Mouse (Mus musculus) bone marrow, adult 2 months (tissue): Measurements from ENCODE around the gene Ppp2r1b.

Experiments used
- CTCF ChIP-seq: fragments of 200-500 bp; IDR thresholded peaks from 2 replicates; pipeline ENCODE4 v1.5.1; 2011; ENCODE audit warnings: low read length, control low read depth; ENCODE audit not compliant: control insufficient read depth, insufficient read depth
- POLR2A ChIP-seq: fragments of 200-500 bp; IDR thresholded peaks from 2 replicates; pipeline ENCODE4 v1.6.1; 2011; ENCODE audit warnings: low read depth, mild to moderate bottlenecking, control low read depth, low read length, borderline replicate concordance; ENCODE audit not compliant: control insufficient read depth

GRCm38 (mm10) chr9:50816512-50816911, 28.6 kb upstream of the Ppp2r1b start:
- TF ChIP-seq POLR2A (no peak), CTCF (no peak)
